Mouse (Mus musculus): Measurements from ENCODE around the gene Mxd1. TPM values are rescaled to one million over a fixed set of nuclear protein-coding genes. Genes with fewer than 3 reads are reported as not detected.
A peak's percentile ranks its signal among the peaks of the same experiment; 100 is the strongest.

The Mxd1 gene
- polyA plus RNA-seq, 1 experiment = 9.9 TPM

GRCm38 (mm10) chr6:86686971-86687370 is 18.0 kb upstream of the Mxd1 start:
- Histone ChIP-seq H3K27me3 (replicated peaks; ENCODE audit: control insufficient read depth, insufficient read depth, low read length) (no peaks in the 10 kb centered on the region), H3K36me3 (ENCODE audit: control insufficient read depth, insufficient read depth, low read length) (no peaks in the 10 kb centered on the region; the same call in 1 of the 2 replicates), H3K27ac (ENCODE audit: insufficient read depth, low read depth, low read length) (no peak overlapping the region), H3K4me1 (ENCODE audit: control insufficient read depth, insufficient read depth, low read length) (peaks cover 5% of the 10 kb centered on the region; the same call in 1 of the 2 replicates), H3K4me3 (ENCODE audit: insufficient read depth, low read depth, low read length) (no peak overlapping the region)
- no peak for DNase-seq
- TF ChIP-seq POLR2A (IDR thresholded peaks at IDR 0.05; ENCODE audit: low read depth, low read length) (no peak), CTCF (conservative IDR thresholded peaks at IDR 0.05; ENCODE audit: insufficient read depth, insufficient read length, low read depth, low read length) (no peak)
- 81% methylated on average over 1 of the region's 1 CpGs for WGBS

- Histone ChIP-seq H3K27me3 (replicated peaks; ENCODE audit: control insufficient read depth, insufficient read depth, low read length) (no peaks in the 10 kb centered on the region), H3K4me3 (ENCODE audit: insufficient read depth, low read depth, low read length) (peak overlapping the region; percentile 91), H3K4me1 (ENCODE audit: control insufficient read depth, insufficient read depth, low read length) (peaks cover 5% of the 10 kb centered on the region; the same call in 1 of the 2 replicates), H3K27ac (ENCODE audit: insufficient read depth, low read depth, low read length) (peak overlapping the region; percentile 82), H3K36me3 (ENCODE audit: control insufficient read depth, insufficient read depth, low read length) (peaks cover 3% of the 10 kb centered on the region; the same call in 1 of the 2 replicates)
- WGBS = 38% methylated on average over 12 of the region's 12 CpGs
- no peak for DNase-seq
- TF ChIP-seq CTCF (conservative IDR thresholded peaks at IDR 0.05; ENCODE audit: insufficient read depth, insufficient read length, low read depth, low read length) (no peak), POLR2A (IDR thresholded peaks at IDR 0.05; ENCODE audit: low read depth, low read length) (no peak)
Observed at GRCm38 (mm10) chr6:86684655-86685011, 15.7 kb upstream of the Mxd1 start.

- peak within 1 kb of the TSS; percentile 82 for H3K27ac ChIP-seq (ENCODE audit: insufficient read depth, low read depth, low read length)
- WGBS = 2% methylated on average over 36 of the region's 36 CpGs
Observed at GRCm38 (mm10) chr6:86683872-86684654, 15.1 kb upstream of the Mxd1 start, which contains the start of gene Snrnp27. Snrnp27 (minus strand) TSS chr6:86684522.

GRCm38 (mm10) chr6:86681289-86681688 is 12.3 kb upstream of the Mxd1 start:
- Histone ChIP-seq H3K4me1 (ENCODE audit: control insufficient read depth, insufficient read depth, low read length) (peaks cover 22% of the 10 kb centered on the region; the same call in 1 of the 2 replicates), H3K36me3 (ENCODE audit: control insufficient read depth, insufficient read depth, low read length) (peaks cover 5% of the 10 kb centered on the region; the same call in 1 of the 2 replicates), H3K4me3 (ENCODE audit: insufficient read depth, low read depth, low read length) (no peak overlapping the region), H3K27me3 (replicated peaks; ENCODE audit: control insufficient read depth, insufficient read depth, low read length) (no peaks in the 10 kb centered on the region), H3K27ac (ENCODE audit: insufficient read depth, low read depth, low read length) (no peak overlapping the region)
- no peak for DNase-seq
- 86% methylated on average over 3 of the region's 3 CpGs for WGBS
- TF ChIP-seq CTCF (conservative IDR thresholded peaks at IDR 0.05; ENCODE audit: insufficient read depth, insufficient read length, low read depth, low read length) (no peak), POLR2A (IDR thresholded peaks at IDR 0.05; ENCODE audit: low read depth, low read length) (no peak)

More at GRCm38 (mm10) chr6:86683872-86684654, 15.1 kb upstream of the Mxd1 start, which contains the start of gene Snrnp27:
- peaks cover 6% of the 10 kb centered on the region; the same call in 1 of the 2 replicates for H3K4me1 ChIP-seq (ENCODE audit: control insufficient read depth, insufficient read depth, low read length)
- TF ChIP-seq POLR2A (IDR thresholded peaks at IDR 0.05; ENCODE audit: low read depth, low read length) (peak; percentile 65), CTCF (conservative IDR thresholded peaks at IDR 0.05; ENCODE audit: insufficient read depth, insufficient read length, low read depth, low read length) (no peak)
- DNase-seq = peak; percentile 95
- peak within 1 kb of the TSS; percentile 91 for H3K4me3 ChIP-seq (ENCODE audit: insufficient read depth, low read depth, low read length)
- H3K36me3 ChIP-seq (ENCODE audit: control insufficient read depth, insufficient read depth, low read length) = peaks cover 5% of the 10 kb centered on the region; the same call in 1 of the 2 replicates
- no peaks in the 10 kb centered on the region for H3K27me3 ChIP-seq (replicated peaks; ENCODE audit: control insufficient read depth, insufficient read depth, low read length)

- DNase-seq = peak; percentile 85
- Histone ChIP-seq H3K4me1 (ENCODE audit: control insufficient read depth, insufficient read depth, low read length) (peaks cover 18% of the 10 kb centered on the region; the same call in 1 of the 2 replicates), H3K4me3 (ENCODE audit: insufficient read depth, low read depth, low read length) (no peak overlapping the region), H3K36me3 (ENCODE audit: control insufficient read depth, insufficient read depth, low read length) (peaks cover 9% of the 10 kb centered on the region; the same call in 1 of the 2 replicates), H3K27ac (ENCODE audit: insufficient read depth, low read depth, low read length) (peak overlapping the region; percentile 78; the same call in 1 of the 2 replicates), H3K27me3 (replicated peaks; ENCODE audit: control insufficient read depth, insufficient read depth, low read length) (no peaks in the 10 kb centered on the region)
- no peak for TF ChIP-seq POLR2A (IDR thresholded peaks at IDR 0.05; ENCODE audit: low read depth, low read length)
- no peak for TF ChIP-seq CTCF (conservative IDR thresholded peaks at IDR 0.05; ENCODE audit: insufficient read depth, insufficient read length, low read depth, low read length)
- 23% methylated on average over 6 of the region's 6 CpGs for WGBS
Observed at GRCm38 (mm10) chr6:86678341-86678740, 9.4 kb upstream of the Mxd1 start.

GRCm38 (mm10) chr6:86670873-86671272 is 1.9 kb upstream of the Mxd1 start:
- Histone ChIP-seq H3K27me3 (replicated peaks; ENCODE audit: control insufficient read depth, insufficient read depth, low read length) (no peaks in the 10 kb centered on the region), H3K4me3 (ENCODE audit: insufficient read depth, low read depth, low read length) (no peak overlapping the region), H3K4me1 (ENCODE audit: control insufficient read depth, insufficient read depth, low read length) (peaks cover 9% of the 10 kb centered on the region; the same call in 1 of the 2 replicates), H3K27ac (ENCODE audit: insufficient read depth, low read depth, low read length) (no peak overlapping the region), H3K36me3 (ENCODE audit: control insufficient read depth, insufficient read depth, low read length) (peaks cover 4% of the 10 kb centered on the region)
- peak; percentile 89 for DNase-seq
- WGBS = 19% methylated on average over 2 of the region's 2 CpGs
- TF ChIP-seq CTCF (conservative IDR thresholded peaks at IDR 0.05; ENCODE audit: insufficient read depth, insufficient read length, low read depth, low read length) (peak; percentile 61), POLR2A (IDR thresholded peaks at IDR 0.05; ENCODE audit: low read depth, low read length) (no peak)

GRCm38 (mm10) chr6:86669240-86669727 is 323 bp upstream of the Mxd1 start:
- WGBS = 2% methylated on average over 37 of the region's 37 CpGs
- peak overlapping the region; percentile 57 for H3K4me3 ChIP-seq (ENCODE audit: insufficient read depth, low read depth, low read length)
- H3K27me3 ChIP-seq (replicated peaks; ENCODE audit: control insufficient read depth, insufficient read depth, low read length) = no peaks in the 10 kb centered on the region
- H3K4me1 ChIP-seq (ENCODE audit: control insufficient read depth, insufficient read depth, low read length) = peaks cover 16% of the 10 kb centered on the region; the same call in 1 of the 2 replicates
- TF ChIP-seq POLR2A (IDR thresholded peaks at IDR 0.05; ENCODE audit: low read depth, low read length) = peak; percentile 69
- TF ChIP-seq CTCF (conservative IDR thresholded peaks at IDR 0.05; ENCODE audit: insufficient read depth, insufficient read length, low read depth, low read length) = no peak
- peak overlapping the region; percentile 82 for H3K27ac ChIP-seq (ENCODE audit: insufficient read depth, low read depth, low read length)
- peak; percentile 100 for DNase-seq
- peaks cover 2% of the 10 kb centered on the region for H3K36me3 ChIP-seq (ENCODE audit: control insufficient read depth, insufficient read depth, low read length)
